Mouse (Mus musculus) stomach, embryonic 16.5 days (tissue): Measurements from ENCODE around the gene Dcaf11. TPM values are rescaled to one million over a fixed set of nuclear protein-coding genes. Genes with fewer than 3 reads are reported as not detected.

ENCODE experiments used
- ATAC-seq: fragments of 200-750 bp; cut with Nextera tagmentation; 2 replicates; pipeline ENCODE4 v1.8.0; 2017; ENCODE audit warnings: moderate number of reproducible peaks, moderate TSS enrichment; ENCODE audit not compliant: insufficient read depth, low FRiP score
- H3K27ac ChIP-seq: fragments of 300-500 bp; sonication (generic); 2 replicates; pipeline ENCODE4 v1.5.1; 2014; ENCODE audit warnings: low read length
- H3K27me3 ChIP-seq: fragments of 300-500 bp; sonication (generic); 2 replicates; pipeline ENCODE4 v1.6.1; 2014; ENCODE audit warnings: low read length, control low read depth, mixed read lengths; ENCODE audit not compliant: control insufficient read depth, insufficient read depth
- H3K36me3 ChIP-seq: fragments of 300-500 bp; sonication (generic); 2 replicates; pipeline ENCODE4 v1.6.1; 2014; ENCODE audit warnings: low read length; ENCODE audit not compliant: control insufficient read depth, insufficient read depth
- H3K4me1 ChIP-seq: fragments of 300-500 bp; sonication (generic); 2 replicates; pipeline ENCODE4 v1.6.1; 2014; ENCODE audit warnings: low read length, control low read depth, mixed read lengths; ENCODE audit not compliant: control insufficient read depth, insufficient read depth
- H3K4me2 ChIP-seq: fragments of 300-500 bp; sonication (generic); 2 replicates; pipeline ENCODE4 v1.6.1; 2014; ENCODE audit warnings: low read depth, low read length, mixed read lengths
- H3K4me3 ChIP-seq: fragments of 300-500 bp; sonication (generic); replicated peaks from 2 replicates; pipeline ENCODE4 v1.5.1; 2014; ENCODE audit warnings: mild to moderate bottlenecking, low read length
- H3K9ac ChIP-seq: fragments of 300-500 bp; sonication (generic); 2 replicates; pipeline ENCODE4 v1.6.1; 2014; ENCODE audit warnings: low read length
- H3K9me3 ChIP-seq: fragments of 300-500 bp; sonication (generic); replicated peaks from 2 replicates; pipeline ENCODE4 v1.6.1; 2016; ENCODE audit warnings: low read length, control low read depth; ENCODE audit not compliant: control insufficient read depth
- WGBS: fragments of 180-500 bp; shearing (Covaris S2); extraction: QIAGEN DNeasy Blood & Tissue Kit; methylation state at CpG from one replicate; pipeline ENCODE4 v1.1.7; 2014; 5-methylcytosine and 5-hydroxymethylcytosine counted together
- polyA plus RNA-seq: library from polyadenylated mRNA; unstranded; fragments of >200 nt; fragmentation: Nextera tagmentation; extraction: Ambion mirVana; gene quantifications from 2 replicates; pipeline ENCODE4 v1.2.1, GENCODE M21; 2015

Dcaf11 gene
- polyA plus RNA-seq, 1 experiment from 2014 or later = 77.6 TPM

- no peak for ATAC-seq
- WGBS = 73% methylated on average over 5 of the region's 5 CpGs
Measured at GRCm38 (mm10) chr14:55551347-55551746, 8.5 kb upstream of the Dcaf11 start.

GRCm38 (mm10) chr14:55551794-55552193 is 8.0 kb upstream of the Dcaf11 start:
- peaks cover 5% of the 10 kb centered on the region; the same call in 1 of the 2 replicates for H3K36me3 ChIP-seq
- ATAC-seq = no peak
- 88% methylated on average over 8 of the region's 8 CpGs for WGBS
- H3K4me2 ChIP-seq = no peak overlapping the region
- peaks cover 3% of the 10 kb centered on the region; the same call in 1 of the 2 replicates for H3K4me1 ChIP-seq
- H3K27me3 ChIP-seq = no peaks in the 10 kb centered on the region
- H3K4me3 ChIP-seq = no peak overlapping the region
- H3K9me3 ChIP-seq = no peaks in the 10 kb centered on the region
- H3K27ac ChIP-seq = no peak overlapping the region
- no peak overlapping the region for H3K9ac ChIP-seq

More at GRCm38 (mm10) chr14:55551347-55551746, 8.5 kb upstream of the Dcaf11 start:
- H3K4me3 ChIP-seq = no peak overlapping the region
- no peaks in the 10 kb centered on the region for H3K9me3 ChIP-seq
- H3K4me1 ChIP-seq = no peaks in the 10 kb centered on the region
- no peak overlapping the region for H3K27ac ChIP-seq
- H3K4me2 ChIP-seq = no peak overlapping the region
- no peak overlapping the region for H3K9ac ChIP-seq
- H3K27me3 ChIP-seq = no peaks in the 10 kb centered on the region
- H3K36me3 ChIP-seq = peaks cover 5% of the 10 kb centered on the region; the same call in 1 of the 2 replicates

GRCm38 (mm10) chr14:55554635-55555034 is 5.2 kb upstream of the Dcaf11 start:
- Histone ChIP-seq H3K36me3 (no peaks in the 10 kb centered on the region), H3K9ac (no peak overlapping the region), H3K27me3 (no peaks in the 10 kb centered on the region), H3K4me1 (peaks cover 6% of the 10 kb centered on the region; the same call in 1 of the 2 replicates), H3K27ac (no peak overlapping the region), H3K4me3 (no peak overlapping the region), H3K9me3 (no peaks in the 10 kb centered on the region), H3K4me2 (no peak overlapping the region)
- ATAC-seq = no peak

GRCm38 (mm10) chr14:55555788-55556187 is 4.0 kb upstream of the Dcaf11 start:
- Histone ChIP-seq H3K4me1 (peaks cover 6% of the 10 kb centered on the region; the same call in 1 of the 2 replicates), H3K27ac (no peak overlapping the region), H3K27me3 (no peaks in the 10 kb centered on the region), H3K9ac (no peak overlapping the region), H3K4me3 (no peak overlapping the region), H3K9me3 (no peaks in the 10 kb centered on the region), H3K4me2 (no peak overlapping the region), H3K36me3 (no peaks in the 10 kb centered on the region)
- ATAC-seq = no peak
- 79% methylated on average over 3 of the region's 3 CpGs for WGBS

GRCm38 (mm10) chr14:55557003-55557402 is 2.8 kb upstream of the Dcaf11 start:
- Histone ChIP-seq H3K27me3 (no peaks in the 10 kb centered on the region), H3K4me3 (no peak overlapping the region), H3K27ac (peak overlapping the region; percentile 85), H3K4me1 (peaks cover 16% of the 10 kb centered on the region), H3K36me3 (no peaks in the 10 kb centered on the region), H3K9ac (no peak overlapping the region), H3K4me2 (no peak overlapping the region), H3K9me3 (no peaks in the 10 kb centered on the region)
- 16% methylated on average over 5 of the region's 5 CpGs for WGBS
- no peak for ATAC-seq

GRCm38 (mm10) chr14:55557587-55557986 is 2.2 kb upstream of the Dcaf11 start:
- WGBS = 76% methylated on average over 3 of the region's 3 CpGs
- no peaks in the 10 kb centered on the region for H3K27me3 ChIP-seq
- ATAC-seq = no peak
- H3K4me2 ChIP-seq = no peak overlapping the region
- peak overlapping the region; percentile 85 for H3K27ac ChIP-seq
- peaks cover 19% of the 10 kb centered on the region for H3K4me1 ChIP-seq
- H3K9me3 ChIP-seq = no peaks in the 10 kb centered on the region
- H3K4me3 ChIP-seq = no peak overlapping the region
- no peaks in the 10 kb centered on the region for H3K36me3 ChIP-seq
- H3K9ac ChIP-seq = no peak overlapping the region

- Histone ChIP-seq H3K36me3 (no peaks in the 10 kb centered on the region), H3K4me1 (peaks cover 19% of the 10 kb centered on the region), H3K9ac (no peak overlapping the region), H3K4me3 (peak overlapping the region; percentile 64; the same call in 1 of the 2 replicates), H3K27me3 (no peaks in the 10 kb centered on the region), H3K4me2 (peak overlapping the region; percentile 61), H3K9me3 (no peaks in the 10 kb centered on the region), H3K27ac (no peak overlapping the region)
- ATAC-seq = no peak
- 52% methylated on average over 6 of the region's 6 CpGs for WGBS
Measured at GRCm38 (mm10) chr14:55558740-55559448, 912 bp upstream of the Dcaf11 start.

GRCm38 (mm10) chr14:55560202-55561073 is 632 bp downstream of the Dcaf11 start, which contains the start of gene A730061H03Rik:
Gene A730061H03Rik (minus strand): TSS chr14:55560406.
- H3K9me3 ChIP-seq = no peaks in the 10 kb centered on the region
- peak; percentile 95 for ATAC-seq
- no peaks in the 10 kb centered on the region for H3K27me3 ChIP-seq
- peaks cover 3% of the 10 kb centered on the region; the same call in 1 of the 2 replicates for H3K36me3 ChIP-seq
- H3K4me3 ChIP-seq = peak within 1 kb of the TSS; percentile 64
- WGBS = under 1% methylated on average over 51 of the region's 51 CpGs
- H3K4me2 ChIP-seq = peak within 1 kb of the TSS; percentile 86
- peak within 1 kb of the TSS; percentile 97 for H3K27ac ChIP-seq
- H3K4me1 ChIP-seq = peaks cover 19% of the 10 kb centered on the region
- peak within 1 kb of the TSS; percentile 80 for H3K9ac ChIP-seq

- WGBS = 83% methylated on average over 10 of the region's 10 CpGs
- ATAC-seq = no peak
- Histone ChIP-seq H3K27me3 (no peaks in the 10 kb centered on the region), H3K27ac (no peak overlapping the region), H3K4me1 (peaks cover 15% of the 10 kb centered on the region), H3K36me3 (peaks cover 13% of the 10 kb centered on the region), H3K9ac (peak overlapping the region; percentile 40), H3K4me2 (0 out of 2 replicates have a peak overlapping the region, but pooled peaks have one; percentile 86), H3K9me3 (no peaks in the 10 kb centered on the region), H3K4me3 (no peak overlapping the region)
Measured at GRCm38 (mm10) chr14:55561860-55562259, 2.1 kb downstream of the Dcaf11 start.
